ENCODE assay signal across 22 mouse cellular contexts in the genomic region with DNA sequence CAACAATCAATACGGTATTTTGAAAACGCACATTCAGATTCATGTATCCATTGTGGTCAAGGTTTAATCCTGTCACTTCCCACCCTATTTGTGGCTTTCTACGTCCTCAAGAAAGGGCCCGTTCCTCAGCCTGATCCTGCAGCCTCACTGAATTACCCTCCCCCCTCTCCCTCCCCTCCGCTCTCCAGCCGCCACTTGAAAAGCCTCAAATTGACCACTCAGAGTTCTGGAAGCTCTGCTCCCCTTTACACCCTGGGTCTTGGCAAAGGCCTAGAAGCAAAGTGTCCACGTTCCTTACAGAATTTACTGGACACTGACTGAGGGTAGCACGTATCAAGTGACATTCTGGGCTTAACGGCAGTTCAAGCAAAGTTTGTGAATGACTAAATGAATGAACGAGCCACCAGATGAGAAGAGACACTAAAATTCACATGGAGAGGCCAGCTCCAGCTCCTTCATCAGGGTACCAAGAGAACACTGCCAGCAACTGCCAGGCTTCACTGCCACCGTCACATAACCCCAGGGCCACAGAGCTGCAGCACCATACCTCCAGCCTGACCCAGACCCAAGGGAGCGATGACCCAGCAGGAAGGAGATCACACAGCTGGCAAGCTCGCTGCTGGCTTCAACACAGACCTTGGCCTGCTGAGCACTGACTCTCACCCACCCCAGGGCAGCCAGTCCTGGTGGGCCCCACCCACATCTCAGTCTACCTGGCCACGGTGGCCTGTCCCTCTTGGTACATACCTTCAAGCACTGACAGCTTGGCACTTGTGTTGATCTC. TPM values are rescaled to one million over a fixed set of nuclear protein-coding genes. Genes with fewer than 3 reads are reported as not detected.
DNase-seq lines count a peak whose midpoint lies in the region; ATAC-seq and TF ChIP-seq lines count a peak whose summit lies in the region.
"Had no signal": no experiment of that assay in that cellular context is flagged by ENCODE, and none has a peak within 500 bp of the region (broad histone marks: within the 10 kb centered on the region; RNA-seq: fewer than 3 reads in every experiment).

No protein-coding gene starts in this region.

- peak overlapping the region; percentile 44 for H3K27ac ChIP-seq in forebrain, embryonic 10.5 days
- no peak overlapping the region for H3K27ac ChIP-seq in forebrain, embryonic 11.5 days (ENCODE audit: low read depth, low read length)
- H3K27ac ChIP-seq in kidney, embryonic 14.5 days (ENCODE audit: low read depth, low read length): 0 out of 2 replicates have a peak overlapping the region, but pooled peaks have one; percentile 5
- peak overlapping the region; percentile 36; the same call in 1 of the 2 replicates for H3K27ac ChIP-seq in midbrain, embryonic 12.5 days (replicated peaks)
- no peak overlapping the region for H3K27ac ChIP-seq in midbrain, postnatal 0 days (ENCODE audit: low read depth, low read length)
- H3K27ac ChIP-seq: hindbrain, embryonic 13.5 days; liver, embryonic 13.5 days; midbrain, embryonic 13.5 days had no signal

- H3K36me3 ChIP-seq in forebrain, embryonic 10.5 days (replicated peaks): peaks cover 100% of the 10 kb centered on the region
- H3K36me3 ChIP-seq in forebrain, embryonic 11.5 days (ENCODE audit: control insufficient read depth, insufficient read depth, low read length): peaks cover 9% of the 10 kb centered on the region; the same call in 1 of the 2 replicates
- peaks cover 48% of the 10 kb centered on the region for H3K36me3 ChIP-seq in kidney, embryonic 14.5 days (ENCODE audit: control insufficient read depth, insufficient read depth, low read length)
- peaks cover 81% of the 10 kb centered on the region for H3K36me3 ChIP-seq in midbrain, embryonic 12.5 days
- H3K36me3 ChIP-seq in midbrain, postnatal 0 days (ENCODE audit: insufficient read depth, low read length): peaks cover 22% of the 10 kb centered on the region

- H3K9ac ChIP-seq in forebrain, embryonic 11.5 days (ENCODE audit: low read length): no peak overlapping the region
- H3K9ac ChIP-seq in kidney, embryonic 14.5 days (ENCODE audit: low read depth, low read length): no peak overlapping the region
- no peak overlapping the region for H3K9ac ChIP-seq in midbrain, embryonic 12.5 days (replicated peaks)
- H3K9ac ChIP-seq in midbrain, postnatal 0 days (replicated peaks; ENCODE audit: low read length, poor library complexity, severe bottlenecking): no peak overlapping the region
- H3K9ac ChIP-seq: hindbrain, embryonic 13.5 days; liver, embryonic 13.5 days; midbrain, embryonic 13.5 days had no signal

- H3K4me3 ChIP-seq in forebrain, embryonic 10.5 days: no peak overlapping the region
- H3K4me3 ChIP-seq in forebrain, embryonic 11.5 days (ENCODE audit: low read depth, low read length): no peak overlapping the region
- no peak overlapping the region for H3K4me3 ChIP-seq in kidney, embryonic 14.5 days (ENCODE audit: low read length)
- no peak overlapping the region for H3K4me3 ChIP-seq in midbrain, embryonic 12.5 days
- no peak overlapping the region for H3K4me3 ChIP-seq in midbrain, postnatal 0 days (ENCODE audit: low read depth, low read length)
- H3K4me3 ChIP-seq: hindbrain, embryonic 13.5 days; liver, embryonic 13.5 days; midbrain, embryonic 13.5 days had no signal

- H3K4me1 ChIP-seq in forebrain, embryonic 10.5 days: peaks cover 74% of the 10 kb centered on the region
- H3K4me1 ChIP-seq in forebrain, embryonic 11.5 days (replicated peaks; ENCODE audit: control insufficient read depth, insufficient read depth, low read length): peaks cover 17% of the 10 kb centered on the region
- H3K4me1 ChIP-seq in kidney, embryonic 14.5 days (ENCODE audit: control insufficient read depth, insufficient read depth, low read length): peaks cover 54% of the 10 kb centered on the region
- peaks cover 42% of the 10 kb centered on the region for H3K4me1 ChIP-seq in midbrain, embryonic 12.5 days
- H3K4me1 ChIP-seq in midbrain, postnatal 0 days (ENCODE audit: insufficient read depth, low read length): peaks cover 8% of the 10 kb centered on the region

- H3K9me3 ChIP-seq in forebrain, embryonic 10.5 days: peaks cover 11% of the 10 kb centered on the region; the same call in 1 of the 2 replicates
- no peaks in the 10 kb centered on the region; the same call in 1 of the 2 replicates for H3K9me3 ChIP-seq in forebrain, embryonic 11.5 days (ENCODE audit: control insufficient read depth, low read length)
- peaks cover 4% of the 10 kb centered on the region; the same call in 1 of the 2 replicates for H3K9me3 ChIP-seq in kidney, embryonic 14.5 days (ENCODE audit: control insufficient read depth, low read length)
- H3K9me3 ChIP-seq in midbrain, embryonic 12.5 days: no peaks in the 10 kb centered on the region
- H3K9me3 ChIP-seq in midbrain, postnatal 0 days (ENCODE audit: low read length): no peaks in the 10 kb centered on the region
- H3K9me3 ChIP-seq: hindbrain, embryonic 13.5 days; midbrain, embryonic 13.5 days had no signal

- H3K27me3 ChIP-seq in forebrain, embryonic 10.5 days (ENCODE audit: poor library complexity, severe bottlenecking): no peaks in the 10 kb centered on the region
- no peaks in the 10 kb centered on the region for H3K27me3 ChIP-seq in forebrain, embryonic 11.5 days (ENCODE audit: control insufficient read depth, insufficient read depth, low read length)
- no peaks in the 10 kb centered on the region for H3K27me3 ChIP-seq in kidney, embryonic 14.5 days (ENCODE audit: control insufficient read depth, insufficient read depth, low read length)
- H3K27me3 ChIP-seq in midbrain, embryonic 12.5 days: no peaks in the 10 kb centered on the region
- H3K27me3 ChIP-seq in midbrain, postnatal 0 days (ENCODE audit: insufficient read depth, low read length): no peaks in the 10 kb centered on the region
- H3K27me3 ChIP-seq: hindbrain, embryonic 13.5 days; liver, embryonic 13.5 days; midbrain, embryonic 13.5 days had no signal

- no peak overlapping the region for H3K4me2 ChIP-seq in forebrain, embryonic 11.5 days (ENCODE audit: low read depth, low read length, severe bottlenecking)
- no peak overlapping the region for H3K4me2 ChIP-seq in kidney, embryonic 14.5 days (replicated peaks; ENCODE audit: low read depth, low read length)
- H3K4me2 ChIP-seq in midbrain, embryonic 12.5 days (replicated peaks): no peak overlapping the region
- no peak overlapping the region for H3K4me2 ChIP-seq in midbrain, postnatal 0 days (ENCODE audit: low read depth, low read length, poor library complexity, severe bottlenecking)
- H3K4me2 ChIP-seq: hindbrain, embryonic 13.5 days; liver, embryonic 13.5 days; midbrain, embryonic 13.5 days had no signal

- no peak for DNase-seq in forebrain, embryonic 10.5 days (ENCODE audit: extremely low spot score, low spot score)
- no peak for DNase-seq in forebrain, embryonic 11.5 days (ENCODE audit: low spot score)
- no peak for DNase-seq in kidney, postnatal 10 days
- peak; percentile 40 to 63 for DNase-seq in lung, adult 18-20 months
- DNase-seq in lung, postnatal 10 days: no peak
- no peak for DNase-seq in midbrain, postnatal 0 days (ENCODE audit: low spot score)
- DNase-seq: adrenal gland, postnatal 36 days; cerebellum, adult 9-11 months; gastrocnemius, postnatal 10 days; heart, adult 11 months; heart, postnatal 36 days; kidney, adult 18-20 months; liver, embryonic 13.5 days; retina, postnatal 1 day; right cerebral cortex, postnatal 25 days; spleen, adult 18-20 months had no signal

- no peak for TF ChIP-seq CTCF in midbrain, postnatal 0 days (IDR thresholded peaks at IDR 0.05)

- WGBS in forebrain, embryonic 10.5 days: 74% methylated on average over 14 of the region's 14 CpGs
- 76% methylated on average over 14 of the region's 14 CpGs for WGBS in forebrain, embryonic 11.5 days
- WGBS in kidney, embryonic 14.5 days: 68% methylated on average over 14 of the region's 14 CpGs
- WGBS in midbrain, embryonic 12.5 days: 65% methylated on average over 14 of the region's 14 CpGs
- WGBS in midbrain, postnatal 0 days: 74% methylated on average over 14 of the region's 14 CpGs

- ATAC-seq in forebrain, embryonic 11.5 days (replicated peaks; ENCODE audit: low FRiP score): no peak
- ATAC-seq in kidney, embryonic 14.5 days (ENCODE audit: low FRiP score, low TSS enrichment): no peak
- ATAC-seq in midbrain, embryonic 12.5 days (ENCODE audit: low FRiP score, low read depth): no peak
- no peak for ATAC-seq in midbrain, postnatal 0 days (ENCODE audit: low FRiP score)
- ATAC-seq: CD4-positive, CD25-positive, alpha-beta regulatory T cell, adult 4 months; forebrain, embryonic 14.5 days; midbrain, embryonic 13.5 days had no signal

RNA-seq across cellular contexts. Expression of a gene that starts 22.6 kb away (rescaled TPM):
- polyA plus RNA-seq in forebrain, embryonic 10.5 days (2016; fragmentation: Nextera tagmentation; extraction: Ambion mirVana): 99.7 and 102 TPM in 2 replicates
- 90.5 and 99.9 TPM in 2 replicates for polyA plus RNA-seq in forebrain, embryonic 11.5 days (2014; fragmentation: Nextera tagmentation; extraction: Ambion mirVana)
- 53.3 and 68.1 TPM in 2 replicates for polyA plus RNA-seq in kidney, embryonic 14.5 days (2014; fragmentation: Nextera tagmentation; extraction: Ambion mirVana)
- polyA plus RNA-seq in midbrain, embryonic 12.5 days (2016; fragmentation: Nextera tagmentation; extraction: Ambion mirVana): 113 and 123 TPM in 2 replicates
- total RNA-seq in midbrain, postnatal 0 days (2014; rRNA removed): 160 and 186 TPM in 2 replicates
- 46.4 and 48.1 TPM in 2 replicates for polyA plus RNA-seq in midbrain, postnatal 0 days (2015; fragmentation: Nextera tagmentation; extraction: Ambion mirVana)

Comparison
In these comparisons a context has a peak if more than half of its experiments do, and no peak if none do; other contexts are left out.
1. DNase-seq: peak in lung, adult 18-20 months (2 of 2); none in forebrain, embryonic 10.5 days (single experiment), forebrain, embryonic 11.5 days (single experiment), kidney, postnatal 10 days (single experiment), lung, postnatal 10 days (single experiment) and midbrain, postnatal 0 days (single experiment).
2. H3K27ac ChIP-seq: peak in forebrain, embryonic 10.5 days (single experiment), kidney, embryonic 14.5 days (single experiment) and midbrain, embryonic 12.5 days (single experiment); none in forebrain, embryonic 11.5 days (single experiment) and midbrain, postnatal 0 days (single experiment).